Mouse (Mus musculus) cortical plate, adult 2 months (tissue): Measurements from ENCODE around the gene Gm10065.

Experiments used
- CTCF ChIP-seq: fragments of 200-500 bp; IDR thresholded peaks from 2 replicates; pipeline ENCODE4 v1.5.1; 2011; ENCODE audit warnings: mild to moderate bottlenecking, control low read depth, low read length; ENCODE audit not compliant: insufficient read depth; ENCODE audit errors: extremely low read depth
- POLR2A ChIP-seq: fragments of 200-500 bp; IDR thresholded peaks from 2 replicates; pipeline ENCODE4 v1.6.1; 2011; ENCODE audit warnings: mild to moderate bottlenecking, low read length, control low read depth; ENCODE audit not compliant: insufficient read depth; ENCODE audit errors: extremely low read depth

GRCm38 (mm10) chr13:21440503-21441206 lies 38.6 kb downstream of the Gm10065 start, which contains the start of gene Pgbd1:
- TF ChIP-seq CTCF (no peak), POLR2A (peak; percentile 24; the same call in 1 of the 2 replicates)
